Mouse (Mus musculus) kidney, postnatal 10 days (tissue): Measurements from ENCODE around the gene Ccdc92b.

Experiments used
- DNase-seq: peaks from one replicate; pipeline ENCODE4 v3.0.0; 2021; ENCODE audit warnings: mixed read lengths

The Ccdc92b gene

DNA sequence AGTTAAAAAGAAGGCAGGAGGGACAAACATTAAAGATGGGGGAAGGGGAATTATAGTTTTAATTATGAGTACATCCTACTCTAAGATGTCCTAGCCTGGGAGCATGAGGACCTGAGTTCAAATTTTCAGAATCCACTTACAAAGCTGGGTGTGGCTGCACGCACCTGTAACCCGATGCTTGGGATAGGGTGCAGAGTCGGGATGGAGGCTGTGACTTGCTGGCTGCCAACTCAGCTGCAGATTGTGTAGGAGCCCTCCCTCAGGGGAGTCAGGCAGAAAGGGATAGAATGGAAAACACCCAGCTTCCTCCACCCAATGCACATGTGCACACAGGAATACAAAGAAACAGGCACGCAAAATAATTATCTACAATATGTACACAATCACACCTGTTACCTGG lies 6.0 kb upstream of the Ccdc92b start:
- no peak for DNase-seq

DNA sequence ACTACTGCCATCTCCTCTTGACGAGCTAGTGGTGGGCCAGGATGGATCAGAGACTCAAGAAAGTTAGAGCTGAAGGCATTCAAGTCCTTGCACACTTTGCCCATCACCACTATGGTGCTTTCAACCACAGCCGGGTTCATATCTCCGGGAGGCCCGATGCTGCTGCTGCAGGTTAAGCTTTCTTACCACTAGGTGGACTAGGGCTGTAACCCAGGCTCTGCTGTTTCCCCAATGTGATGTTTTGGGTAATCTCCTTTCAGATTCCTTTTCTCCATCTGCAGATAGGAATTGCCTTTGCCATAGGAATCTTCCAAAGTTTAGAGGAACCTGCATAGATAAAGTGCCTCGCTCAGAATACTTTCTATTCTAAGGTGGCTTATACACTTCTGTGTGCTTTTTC lies 3.8 kb upstream of the Ccdc92b start:
- DNase-seq, result no peak

DNA sequence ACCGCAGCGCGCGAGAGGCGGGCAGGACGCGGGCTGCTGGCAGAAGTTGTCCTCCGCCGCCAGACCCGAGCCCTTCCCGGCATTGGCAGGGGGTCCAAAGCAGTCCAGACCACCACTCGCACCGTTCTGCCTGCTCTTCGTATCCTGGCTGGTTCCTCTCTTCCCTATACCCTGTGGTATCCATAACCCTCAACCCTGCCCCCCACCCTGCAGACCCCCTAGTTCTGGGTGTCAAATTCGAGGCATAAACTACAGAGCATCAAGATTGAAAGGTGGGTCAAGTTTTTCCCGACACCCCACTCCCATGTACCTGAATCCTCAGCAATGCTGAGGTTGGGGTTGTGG lies 523 bp downstream of the Ccdc92b start:
- DNase-seq, result no peak

DNA sequence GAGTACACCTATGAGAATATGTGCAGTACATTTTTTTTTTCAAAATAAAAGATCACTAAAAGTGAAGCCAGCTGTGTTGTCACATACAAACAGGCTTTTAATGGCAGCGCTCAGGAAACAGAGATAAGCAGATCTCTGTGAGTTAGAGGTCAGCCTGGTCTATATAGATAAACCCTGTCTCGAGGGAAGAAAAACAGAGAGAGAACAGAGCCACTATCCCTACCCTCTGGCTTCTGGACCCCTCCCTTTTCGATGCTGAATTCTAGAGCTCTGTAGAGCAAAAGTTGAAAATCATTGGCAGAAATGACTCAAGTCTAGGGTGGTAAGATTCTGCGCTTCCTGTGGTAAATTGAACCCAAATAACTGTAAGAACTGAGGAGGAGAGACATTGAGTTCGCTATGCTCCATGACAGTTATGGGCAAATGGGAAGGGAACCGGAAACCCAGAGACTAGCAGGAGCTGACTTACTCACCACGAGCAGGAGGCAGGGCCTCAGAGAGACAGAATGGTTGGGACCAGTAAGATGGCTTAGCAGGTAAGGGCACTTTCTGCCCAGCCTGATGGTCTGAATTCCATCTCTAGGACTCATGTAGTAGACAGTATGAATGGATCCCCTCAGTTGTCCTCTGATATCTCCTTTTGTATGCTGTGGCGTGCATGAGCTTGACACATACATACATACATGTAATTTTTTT lies 2.7 kb downstream of the Ccdc92b start:
- DNase-seq, result no peak

DNA sequence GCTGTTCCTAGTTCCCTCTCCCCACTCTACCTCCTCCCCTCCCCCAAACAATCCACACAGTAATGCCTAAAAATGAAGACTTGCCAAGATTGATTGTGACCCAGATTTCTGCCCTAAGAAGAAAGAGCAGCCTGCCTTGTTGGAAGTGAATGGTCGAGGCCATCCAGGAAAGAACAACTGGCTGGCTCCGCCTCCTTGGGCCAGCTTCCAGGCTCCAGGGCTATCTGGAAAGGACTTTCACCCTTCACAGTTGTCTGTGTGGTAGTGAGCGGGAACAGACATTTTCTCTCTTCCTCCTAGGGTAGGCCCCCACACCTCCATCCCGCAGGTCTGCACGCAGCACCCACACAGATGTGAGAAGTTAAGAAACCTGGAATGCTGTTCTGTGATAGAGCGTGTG lies 4.3 kb downstream of the Ccdc92b start:
- DNase-seq, result peak; percentile 76

DNA sequence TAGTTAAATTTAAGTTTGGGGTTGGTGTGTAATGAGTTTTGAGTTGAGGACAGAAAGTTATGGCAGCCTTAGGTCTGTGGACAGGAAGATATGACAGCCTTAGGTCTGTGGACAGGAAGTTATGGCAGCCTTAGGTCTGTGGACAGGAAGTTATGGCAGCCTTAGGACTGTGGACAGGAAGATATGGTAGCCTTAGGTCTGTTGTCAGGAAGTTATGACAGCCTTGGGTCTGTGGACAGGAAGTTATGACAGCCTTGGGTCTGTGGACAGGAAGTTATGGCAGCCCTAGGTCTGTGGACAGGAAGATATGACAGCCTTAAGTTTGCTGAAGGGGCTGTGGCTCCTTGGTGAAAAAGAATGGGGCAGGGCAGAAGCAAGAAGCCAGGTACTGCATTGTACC lies 5.9 kb downstream of the Ccdc92b start:
- no peak for DNase-seq

DNA sequence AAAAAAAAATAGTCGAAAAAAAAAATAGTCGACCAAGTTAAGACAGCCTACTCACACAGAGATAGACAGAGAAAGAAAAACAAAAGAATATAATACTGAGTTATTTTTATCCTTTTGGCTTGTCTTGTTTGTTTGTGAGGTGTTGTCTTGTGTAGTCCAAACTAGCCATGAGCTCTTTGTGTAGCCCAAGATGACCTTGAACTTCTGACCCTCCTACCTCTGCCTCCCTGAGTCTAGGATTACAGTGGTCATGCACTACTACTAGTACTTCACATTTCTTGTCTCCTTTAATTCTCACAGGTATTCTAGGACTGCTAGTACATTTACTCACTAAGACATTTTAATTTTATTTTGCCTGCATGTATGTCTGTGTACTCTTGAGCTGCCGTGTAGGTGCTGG lies 8.1 kb downstream of the Ccdc92b start:
- no peak for DNase-seq

DNA sequence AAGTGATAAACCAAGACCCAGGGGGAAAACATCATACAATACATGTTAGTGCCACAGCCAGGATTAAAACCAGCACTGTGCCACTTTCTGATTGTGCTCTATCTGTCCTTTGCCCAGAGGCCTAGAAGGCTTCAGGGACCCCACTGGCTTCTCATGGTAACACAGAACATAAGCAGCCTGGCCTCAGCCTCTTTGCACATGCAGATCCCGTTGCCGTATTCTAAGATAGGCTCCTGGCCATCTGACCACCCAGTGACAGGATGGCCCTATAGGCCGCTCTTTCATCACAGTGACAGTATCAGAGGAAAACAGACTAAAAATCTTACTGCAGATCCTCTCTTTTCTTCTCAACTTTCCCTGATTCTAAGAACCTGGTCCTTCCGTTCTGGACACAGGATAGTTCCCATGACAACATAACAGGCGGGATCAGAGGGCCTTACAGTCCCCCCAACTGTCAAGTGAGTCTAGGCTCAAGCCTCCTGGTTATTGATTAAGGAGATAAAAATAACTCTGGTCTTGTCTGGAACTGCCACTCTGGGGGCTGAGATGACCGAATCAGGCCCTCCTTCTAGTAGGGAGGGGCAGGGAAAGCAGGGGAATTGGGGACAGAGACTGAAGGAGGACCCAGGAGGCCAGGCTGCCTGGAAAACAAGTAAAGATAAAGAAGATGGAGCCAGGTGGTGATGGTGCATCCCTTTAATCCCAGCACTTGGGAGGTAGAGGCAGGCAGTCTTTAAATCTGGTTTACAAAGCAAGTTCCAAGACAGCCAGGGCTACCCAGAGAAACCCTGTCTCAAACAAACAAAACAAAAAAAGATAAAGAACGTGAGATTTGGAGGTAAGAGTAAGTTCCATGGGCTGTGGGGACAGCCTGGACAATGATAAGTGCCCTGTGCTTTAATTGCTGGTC lies 12.7 kb downstream of the Ccdc92b start:
- no peak for DNase-seq

DNA sequence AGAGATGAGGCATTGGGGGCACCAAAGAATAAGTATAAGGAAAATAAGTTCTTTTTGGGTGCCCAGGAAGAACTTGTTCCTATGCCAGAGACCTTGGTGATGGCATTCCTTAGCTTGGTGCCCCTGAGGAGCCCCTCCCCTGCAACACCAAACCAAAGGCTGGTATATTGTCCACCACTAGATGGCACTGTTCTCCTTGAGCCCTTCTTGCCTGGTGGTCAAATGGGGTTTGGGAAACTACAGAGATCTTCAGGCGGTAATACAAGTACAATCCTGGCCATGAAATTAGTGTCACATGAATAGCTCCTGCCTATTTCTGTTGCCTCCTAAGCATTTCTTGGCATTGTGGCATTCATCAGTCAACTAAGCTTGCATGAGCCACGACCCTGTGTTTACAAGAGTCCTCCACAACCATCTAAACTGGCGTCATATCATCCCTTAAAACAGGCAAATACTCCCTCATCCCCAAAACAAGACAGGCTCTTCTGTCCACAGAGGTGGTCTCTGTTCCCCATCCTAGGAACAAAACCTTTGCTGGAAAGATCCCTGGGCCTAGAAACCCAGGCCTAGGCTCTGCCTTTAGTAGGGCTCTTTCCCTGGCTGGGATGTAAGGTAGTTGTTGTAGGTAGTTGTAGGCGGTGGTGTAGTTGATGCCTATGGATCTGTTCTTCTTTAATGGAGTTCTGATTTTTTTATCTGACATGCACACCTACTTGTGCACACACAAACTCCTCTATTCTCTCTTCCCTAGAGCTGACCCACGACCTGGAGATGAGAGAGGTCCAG lies 15.3 kb downstream of the Ccdc92b start:
- peak; percentile 80 for DNase-seq

DNA sequence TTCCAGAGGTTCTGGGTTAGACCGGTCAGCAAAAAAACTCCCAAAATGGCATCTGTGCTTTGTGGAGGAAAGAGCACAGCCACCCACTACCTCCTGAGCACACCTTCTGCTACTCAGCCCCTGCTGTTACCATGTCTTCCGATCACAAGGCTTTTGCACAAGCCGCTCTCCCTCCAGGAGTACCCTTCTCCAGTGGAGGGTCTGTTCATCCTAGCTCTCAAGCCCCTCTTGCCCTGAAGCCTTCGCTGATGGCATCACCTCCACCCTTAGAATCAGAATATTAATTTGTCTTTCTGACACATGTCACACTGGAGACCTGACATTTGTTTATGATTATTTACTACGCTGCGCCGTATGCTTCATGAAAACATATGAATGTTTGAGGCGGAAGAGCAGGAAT lies 18.1 kb downstream of the Ccdc92b start:
- no peak for DNase-seq

DNA sequence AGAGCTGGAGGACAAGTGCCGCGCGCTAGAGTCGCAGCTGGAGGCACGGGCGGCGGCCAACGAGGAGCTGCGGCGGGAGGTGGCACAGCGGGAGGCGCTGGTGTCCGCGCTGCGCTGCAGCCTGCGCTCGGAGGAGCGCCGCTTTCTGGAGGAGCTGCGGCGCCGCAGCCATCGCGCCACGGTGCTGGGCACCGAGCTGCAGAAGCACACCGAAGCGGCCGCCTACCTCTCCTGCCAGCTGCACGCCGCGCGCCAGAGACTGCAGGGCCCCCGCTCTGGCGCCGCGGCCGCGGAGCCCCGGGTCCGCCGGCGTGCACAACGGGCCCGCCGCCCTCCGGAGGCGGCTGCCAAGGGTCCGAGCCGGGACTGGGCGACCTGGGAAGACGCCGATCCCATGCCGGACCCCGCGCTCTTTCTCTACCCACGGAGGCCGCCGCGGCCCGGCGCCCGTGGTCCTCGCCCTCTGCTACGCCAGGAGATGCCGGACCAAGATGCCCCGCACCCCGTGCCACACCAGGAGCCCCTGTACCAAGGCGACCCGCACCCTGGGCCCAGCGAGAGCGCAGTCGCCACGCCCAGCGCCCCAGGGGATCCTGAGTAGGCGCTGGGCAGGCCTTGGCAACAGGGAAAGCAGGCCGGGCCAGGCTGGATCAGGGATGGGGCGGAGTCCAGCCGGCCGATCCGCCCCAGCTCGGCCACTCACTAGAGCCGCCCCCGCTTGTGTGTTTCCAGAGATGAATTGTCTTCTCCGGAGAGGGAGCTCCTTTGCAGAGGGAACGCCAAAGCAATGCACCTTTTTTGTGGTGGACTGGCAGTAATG lies 18.8 kb downstream of the Ccdc92b start:
- peak; percentile 89 for DNase-seq

DNA sequence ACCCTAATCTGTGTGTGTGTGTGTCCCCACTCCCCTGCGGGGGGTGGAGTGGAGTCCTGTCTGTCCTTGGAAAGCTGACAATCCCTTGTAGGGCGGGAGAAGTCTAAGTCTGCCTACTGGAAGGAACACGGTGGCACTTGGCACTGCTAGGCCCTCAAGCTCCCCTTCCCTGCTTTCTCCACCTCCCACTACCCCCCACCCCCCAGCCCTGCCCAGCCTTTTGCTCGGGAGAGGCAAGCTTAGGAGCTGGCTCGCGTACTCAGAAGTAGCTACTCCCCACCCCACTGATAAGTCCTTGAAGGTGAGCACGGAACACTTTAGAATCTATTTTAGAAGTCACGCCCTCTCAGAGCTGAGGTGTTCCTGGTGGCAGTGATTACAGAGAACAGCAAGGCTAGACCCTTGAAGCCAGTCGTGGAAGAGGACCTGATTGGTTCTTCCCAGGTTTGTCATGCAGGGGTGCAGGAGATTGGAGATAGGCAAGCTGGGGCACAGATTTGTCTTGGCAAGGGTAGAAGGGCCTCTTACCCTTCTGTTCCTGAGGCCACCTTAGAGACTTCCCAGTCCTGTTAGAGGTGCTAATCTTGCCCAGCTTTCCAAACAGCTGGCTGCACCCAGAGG lies 19.5 kb downstream of the Ccdc92b start:
- DNase-seq, result no peak

DNA sequence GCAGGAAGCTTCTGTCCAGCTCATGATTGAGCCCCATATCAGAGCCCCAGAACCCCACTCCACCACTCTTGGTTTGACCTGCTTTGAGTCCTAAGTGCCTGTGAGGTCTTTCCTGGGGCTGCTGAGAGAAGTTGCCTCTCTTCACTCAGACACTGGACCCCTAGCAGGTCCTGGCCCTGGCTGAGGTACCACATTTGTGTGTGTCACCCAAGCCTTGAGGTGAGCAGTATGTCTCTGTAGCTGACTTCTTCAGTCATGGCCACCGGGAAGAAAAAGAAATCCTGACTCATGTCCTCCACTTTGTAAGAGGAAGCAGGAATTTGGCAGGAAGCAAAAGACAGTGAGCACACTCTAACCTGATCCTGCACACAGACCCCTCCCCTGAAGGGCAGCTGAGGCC lies 20.2 kb downstream of the Ccdc92b start:
- no peak for DNase-seq

DNA sequence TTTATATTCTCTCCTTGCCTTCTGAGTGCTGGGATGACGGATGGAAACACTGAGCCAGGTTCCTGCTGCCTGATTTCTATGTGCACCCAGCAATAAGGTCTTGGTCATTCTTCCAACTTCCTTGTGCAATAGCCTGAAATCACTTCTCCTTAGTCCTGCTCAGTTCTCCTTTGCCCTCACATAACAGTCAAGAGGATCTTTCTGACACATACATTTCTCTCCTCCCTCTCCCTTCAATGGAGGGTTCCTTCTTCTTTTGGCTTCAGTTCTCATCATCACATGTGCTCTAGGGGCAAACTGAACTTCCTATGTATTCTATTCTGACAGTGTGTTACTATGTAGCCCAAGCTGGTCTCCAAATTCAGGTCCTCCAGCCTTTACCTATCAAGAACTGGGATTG lies 28.6 kb downstream of the Ccdc92b start:
- DNase-seq, result no peak

DNA sequence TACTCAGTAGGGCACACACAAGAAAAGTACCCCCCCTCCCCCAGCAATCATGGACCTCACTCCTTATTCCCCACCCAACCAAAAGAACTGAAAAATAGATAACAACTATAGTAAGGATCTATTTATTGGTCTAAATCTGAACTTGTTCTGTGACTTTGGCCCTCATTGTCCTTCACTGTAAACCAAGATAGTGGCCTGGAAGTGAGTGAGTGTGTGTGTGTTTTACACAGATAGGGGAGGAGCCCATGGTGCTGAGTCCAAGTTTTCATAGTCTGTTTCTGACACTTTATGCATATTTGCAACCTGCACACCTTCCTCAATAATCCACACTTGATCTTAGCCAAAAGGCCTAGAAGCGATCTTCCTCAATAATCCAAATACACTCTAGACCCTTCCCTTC lies 29.3 kb downstream of the Ccdc92b start:
- no peak for DNase-seq

DNA sequence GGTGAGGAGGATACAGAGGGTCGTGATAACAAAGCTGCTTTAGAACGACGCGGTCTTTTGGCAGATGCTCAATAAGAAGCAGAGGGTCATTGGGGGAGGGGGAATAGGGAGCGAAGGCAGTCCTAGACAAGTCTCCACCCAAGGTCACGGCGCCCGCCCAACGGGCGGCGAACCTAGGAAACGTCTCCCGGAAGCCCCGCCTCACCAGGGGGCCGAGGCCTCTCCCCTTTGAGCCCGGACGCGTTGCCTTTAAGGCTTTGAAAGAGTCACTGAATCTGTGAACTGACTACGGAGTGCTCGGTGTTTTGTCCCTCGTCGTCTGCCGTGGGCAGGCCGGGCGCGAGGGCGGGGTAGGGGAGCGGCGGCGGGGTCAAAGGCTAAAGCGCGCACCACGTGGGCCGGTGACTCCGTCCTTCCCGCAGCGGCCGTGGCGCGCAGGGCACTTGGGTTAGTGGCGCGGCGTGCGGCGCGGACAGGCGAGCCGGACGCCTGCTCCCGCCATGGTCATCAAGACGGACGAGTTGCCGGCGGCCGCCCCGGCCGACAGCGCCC lies 29.8 kb downstream of the Ccdc92b start, which contains the start of gene Cluh:
Cluh (plus strand) TSS at position 401 of the 552 bp plus-strand sequence.
- peak; percentile 99 for DNase-seq

DNA sequence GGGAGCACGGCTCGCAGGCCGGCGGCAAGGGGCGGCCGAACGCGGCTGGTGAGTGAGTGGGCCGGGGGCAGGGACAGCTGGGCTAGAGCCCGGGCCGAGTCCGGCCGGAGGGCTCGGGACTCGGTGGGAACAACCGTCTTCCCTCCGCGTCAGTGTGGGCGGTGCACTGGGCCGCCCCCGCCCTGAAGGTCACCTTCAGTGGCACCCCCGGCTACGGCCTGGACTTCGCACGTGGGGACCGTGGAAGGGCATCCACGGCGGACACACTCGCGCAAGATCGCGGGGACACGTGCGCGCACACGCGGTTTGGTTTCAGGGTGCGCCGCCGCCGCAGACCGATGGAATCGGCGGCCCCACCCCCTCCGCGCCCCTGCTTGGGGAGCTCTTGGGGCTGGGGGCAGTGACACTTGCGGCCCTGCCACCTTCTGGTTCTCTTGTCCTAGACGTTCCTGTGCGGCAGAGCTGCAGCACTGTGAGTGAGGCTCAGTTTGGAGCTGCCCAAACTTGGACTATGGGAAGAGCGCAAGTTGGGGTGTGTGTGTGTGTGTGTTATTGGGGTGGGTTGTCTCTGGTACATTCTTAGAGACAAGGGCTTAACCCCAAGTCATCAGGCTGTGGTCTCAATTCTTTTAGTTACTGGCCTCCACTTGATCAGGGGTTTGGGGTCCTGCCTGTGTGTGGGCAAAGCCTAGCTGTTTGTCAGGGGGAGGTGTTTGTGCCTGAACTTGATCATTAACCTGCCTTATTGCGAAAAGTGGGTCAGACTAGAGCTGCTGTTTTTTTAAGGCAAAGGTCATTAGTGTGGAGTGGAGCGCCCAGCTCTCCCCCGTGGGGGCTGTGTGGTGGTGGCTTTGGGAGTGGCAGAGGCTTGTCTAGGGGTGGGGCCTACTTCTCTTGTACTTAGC lies 30.5 kb downstream of the Ccdc92b start:
- peak; percentile 74 for DNase-seq

DNA sequence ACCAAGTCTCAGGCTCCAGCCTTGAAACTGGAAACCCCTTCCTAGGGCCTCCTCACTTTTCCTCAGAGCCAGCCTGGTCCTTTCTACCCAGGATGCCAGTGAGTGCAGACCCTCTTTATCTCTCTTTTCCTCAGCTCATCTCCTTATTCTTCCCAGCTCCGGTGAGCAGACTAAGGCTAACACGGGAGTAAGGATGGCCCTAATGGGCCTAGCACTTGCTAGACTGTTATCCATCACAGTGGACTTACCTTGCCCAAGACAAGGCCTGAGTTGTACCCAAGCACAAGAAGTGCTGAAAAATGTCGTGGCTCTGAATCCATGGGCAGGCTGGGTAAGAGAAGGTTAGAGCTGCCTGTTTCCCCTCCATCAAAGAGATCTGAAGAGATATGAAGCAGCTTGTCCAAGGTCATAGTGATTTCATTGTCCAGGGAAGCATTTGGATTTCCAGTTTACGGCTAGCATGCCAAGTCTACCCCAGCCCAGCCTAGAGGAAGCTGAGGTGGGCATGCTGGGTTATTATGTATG lies 31.2 kb downstream of the Ccdc92b start:
- DNase-seq, result no peak

DNA sequence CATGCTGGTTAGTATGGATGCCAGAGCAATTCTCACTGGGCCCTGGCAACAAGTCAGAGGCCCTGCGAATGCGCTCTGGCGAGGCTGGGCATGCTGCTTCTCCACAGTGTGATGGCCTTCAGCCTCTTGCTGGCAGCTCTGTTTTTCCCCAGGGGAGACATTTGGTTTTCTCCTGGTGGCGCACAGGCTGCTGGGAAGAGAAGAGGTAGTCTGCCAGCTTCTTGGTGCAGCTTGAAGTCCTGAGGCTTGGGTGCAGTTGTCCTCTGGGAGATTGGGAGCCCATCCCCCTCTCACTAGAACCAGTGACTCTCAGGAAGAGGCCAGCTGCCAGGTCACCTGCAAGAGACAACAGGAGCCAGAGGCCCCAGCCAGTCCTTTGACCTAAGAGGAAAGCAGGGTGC lies 33.4 kb downstream of the Ccdc92b start:
- peak; percentile 53 for DNase-seq

DNA sequence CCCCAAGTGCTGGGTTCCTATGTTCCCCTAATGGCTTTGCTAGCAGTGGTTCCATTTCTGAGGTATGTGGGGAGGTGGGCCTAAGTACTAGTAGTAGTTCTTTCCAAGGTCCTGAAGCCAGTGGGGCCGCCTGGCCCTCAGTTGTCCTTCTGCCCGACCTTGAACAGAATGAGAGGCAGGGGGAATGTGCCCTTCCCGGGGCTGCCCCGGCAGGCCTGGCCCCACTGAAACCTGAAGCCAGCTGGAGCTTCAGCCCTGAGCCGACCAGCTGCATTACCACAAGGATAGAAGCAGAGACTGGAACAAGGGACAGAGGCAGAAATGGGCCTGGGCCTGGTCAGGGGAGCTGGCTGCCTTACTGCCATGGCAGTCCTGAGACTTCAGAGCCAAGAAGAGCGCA lies 34.0 kb downstream of the Ccdc92b start:
- DNase-seq, result peak; percentile 42
